Mouse (Mus musculus): Measurements from ENCODE around the gene Zfp574. TPM values are rescaled to one million over a fixed set of nuclear protein-coding genes. Genes with fewer than 3 reads are reported as not detected.

Gene Zfp574
- polyA plus RNA-seq, 1 experiment from 2014 or later: 19.9 TPM

GRCm38 (mm10) chr7:25112178-25112955 lies 40.0 kb downstream of the Zfp574 start:
- H3K4me2 ChIP-seq (replicated peaks; ENCODE audit: low read depth, low read length): no peak overlapping the region
- DNase-seq (ENCODE audit: low spot score) (no peak), ATAC-seq (ENCODE audit: low FRiP score) (no peak)
- no peaks in the 10 kb centered on the region for H3K36me3 ChIP-seq (ENCODE audit: control insufficient read depth, insufficient read depth, low read length)
- no peak overlapping the region for H3K4me3 ChIP-seq (ENCODE audit: low read depth, low read length)
- no peaks in the 10 kb centered on the region for H3K27me3 ChIP-seq (ENCODE audit: control insufficient read depth, insufficient read depth, low read length)
- H3K4me1 ChIP-seq (replicated peaks; ENCODE audit: control insufficient read depth, insufficient read depth, low read length): no peaks in the 10 kb centered on the region
- H3K27ac ChIP-seq (ENCODE audit: low read depth, low read length): no peak overlapping the region
- H3K9ac ChIP-seq (ENCODE audit: low read depth, low read length): no peak overlapping the region
- 89% methylated on average over 17 of the region's 17 CpGs for WGBS
- no peaks in the 10 kb centered on the region for H3K9me3 ChIP-seq (ENCODE audit: control insufficient read depth, low read length)

- H3K9ac ChIP-seq (ENCODE audit: low read depth, low read length): no peak overlapping the region
- no peaks in the 10 kb centered on the region for H3K36me3 ChIP-seq (ENCODE audit: control insufficient read depth, insufficient read depth, low read length)
- ATAC-seq (ENCODE audit: low FRiP score): no peak
- no peaks in the 10 kb centered on the region for H3K9me3 ChIP-seq (ENCODE audit: control insufficient read depth, low read length)
- H3K4me1 ChIP-seq (replicated peaks; ENCODE audit: control insufficient read depth, insufficient read depth, low read length): no peaks in the 10 kb centered on the region
- 82% methylated on average over 16 of the region's 16 CpGs for WGBS
- no peaks in the 10 kb centered on the region for H3K27me3 ChIP-seq (ENCODE audit: control insufficient read depth, insufficient read depth, low read length)
- H3K4me2 ChIP-seq (replicated peaks; ENCODE audit: low read depth, low read length): no peak overlapping the region
- H3K27ac ChIP-seq (ENCODE audit: low read depth, low read length): no peak overlapping the region
- H3K4me3 ChIP-seq (ENCODE audit: low read depth, low read length): no peak overlapping the region
- no peak for DNase-seq (ENCODE audit: low spot score)
Measured at GRCm38 (mm10) chr7:25112956-25113603, 40.7 kb downstream of the Zfp574 start.

- DNase-seq (ENCODE audit: low spot score): no peak
- no peak overlapping the region for H3K4me2 ChIP-seq (replicated peaks; ENCODE audit: low read depth, low read length)
- H3K27me3 ChIP-seq (ENCODE audit: control insufficient read depth, insufficient read depth, low read length): no peaks in the 10 kb centered on the region
- 68% methylated on average over 15 of the region's 25 CpGs for WGBS
- H3K4me1 ChIP-seq (replicated peaks; ENCODE audit: control insufficient read depth, insufficient read depth, low read length): 0 out of 2 replicates have a peak, but pooled peaks cover 2% of the 10 kb centered on the region
- no peak for ATAC-seq (ENCODE audit: low FRiP score)
- no peak overlapping the region for H3K4me3 ChIP-seq (ENCODE audit: low read depth, low read length)
- H3K9me3 ChIP-seq (ENCODE audit: control insufficient read depth, low read length): no peaks in the 10 kb centered on the region
- H3K36me3 ChIP-seq (ENCODE audit: control insufficient read depth, insufficient read depth, low read length): no peaks in the 10 kb centered on the region
- H3K9ac ChIP-seq (ENCODE audit: low read depth, low read length): no peak overlapping the region
- no peak overlapping the region for H3K27ac ChIP-seq (ENCODE audit: low read depth, low read length)
Measured at GRCm38 (mm10) chr7:25120061-25120834, 47.9 kb downstream of the Zfp574 start.

GRCm38 (mm10) chr7:25121240-25121786 lies 48.9 kb downstream of the Zfp574 start:
- Histone ChIP-seq H3K9ac (ENCODE audit: low read depth, low read length) (no peak overlapping the region), H3K27me3 (ENCODE audit: control insufficient read depth, insufficient read depth, low read length) (no peaks in the 10 kb centered on the region), H3K4me3 (ENCODE audit: low read depth, low read length) (no peak overlapping the region), H3K4me2 (replicated peaks; ENCODE audit: low read depth, low read length) (no peak overlapping the region), H3K9me3 (ENCODE audit: control insufficient read depth, low read length) (no peaks in the 10 kb centered on the region), H3K36me3 (ENCODE audit: control insufficient read depth, insufficient read depth, low read length) (no peaks in the 10 kb centered on the region), H3K27ac (ENCODE audit: low read depth, low read length) (no peak overlapping the region), H3K4me1 (replicated peaks; ENCODE audit: control insufficient read depth, insufficient read depth, low read length) (0 out of 2 replicates have a peak, but pooled peaks cover 2% of the 10 kb centered on the region)
- DNase-seq (ENCODE audit: low spot score): no peak
- no peak for ATAC-seq (ENCODE audit: low FRiP score)
- 69% methylated on average over 13 of the region's 13 CpGs for WGBS

- no peaks in the 10 kb centered on the region for H3K36me3 ChIP-seq (ENCODE audit: control insufficient read depth, insufficient read depth, low read length)
- 85% methylated on average over 10 of the region's 10 CpGs for WGBS
Measured at GRCm38 (mm10) chr7:25125716-25126281, 53.4 kb downstream of the Zfp574 start.

GRCm38 (mm10) chr7:25127971-25128370 lies 55.6 kb downstream of the Zfp574 start:
- Histone ChIP-seq H3K27me3 (ENCODE audit: control insufficient read depth, insufficient read depth, low read length) (peaks cover 7% of the 10 kb centered on the region; the same call in 1 of the 2 replicates), H3K4me3 (ENCODE audit: low read depth, low read length) (no peak overlapping the region), H3K27ac (ENCODE audit: low read depth, low read length) (no peak overlapping the region), H3K9me3 (ENCODE audit: control insufficient read depth, low read length) (no peaks in the 10 kb centered on the region), H3K4me1 (replicated peaks; ENCODE audit: control insufficient read depth, insufficient read depth, low read length) (peaks cover 5% of the 10 kb centered on the region; the same call in 1 of the 2 replicates), H3K9ac (ENCODE audit: low read depth, low read length) (no peak overlapping the region), H3K36me3 (ENCODE audit: control insufficient read depth, insufficient read depth, low read length) (no peaks in the 10 kb centered on the region), H3K4me2 (replicated peaks; ENCODE audit: low read depth, low read length) (no peak overlapping the region)
- 69% methylated on average over 9 of the region's 9 CpGs for WGBS
- no peak for ATAC-seq (ENCODE audit: low FRiP score)
- DNase-seq (ENCODE audit: low spot score): no peak

More at GRCm38 (mm10) chr7:25125716-25126281, 53.4 kb downstream of the Zfp574 start:
- Histone ChIP-seq H3K9me3 (ENCODE audit: control insufficient read depth, low read length) (no peaks in the 10 kb centered on the region), H3K4me2 (replicated peaks; ENCODE audit: low read depth, low read length) (no peak overlapping the region), H3K27me3 (ENCODE audit: control insufficient read depth, insufficient read depth, low read length) (no peaks in the 10 kb centered on the region; the same call in 1 of the 2 replicates), H3K4me1 (replicated peaks; ENCODE audit: control insufficient read depth, insufficient read depth, low read length) (no peaks in the 10 kb centered on the region), H3K9ac (ENCODE audit: low read depth, low read length) (no peak overlapping the region), H3K27ac (ENCODE audit: low read depth, low read length) (no peak overlapping the region), H3K4me3 (ENCODE audit: low read depth, low read length) (no peak overlapping the region)
- ATAC-seq (ENCODE audit: low FRiP score): no peak
- no peak for DNase-seq (ENCODE audit: low spot score)

GRCm38 (mm10) chr7:25129390-25129979 lies 57.1 kb downstream of the Zfp574 start:
- DNase-seq (ENCODE audit: low spot score) (no peak), ATAC-seq (ENCODE audit: low FRiP score) (no peak)
- Histone ChIP-seq H3K4me3 (ENCODE audit: low read depth, low read length) (no peak overlapping the region), H3K27ac (ENCODE audit: low read depth, low read length) (no peak overlapping the region), H3K27me3 (ENCODE audit: control insufficient read depth, insufficient read depth, low read length) (peaks cover 12% of the 10 kb centered on the region; the same call in 1 of the 2 replicates), H3K4me2 (replicated peaks; ENCODE audit: low read depth, low read length) (no peak overlapping the region), H3K9ac (ENCODE audit: low read depth, low read length) (no peak overlapping the region), H3K9me3 (ENCODE audit: control insufficient read depth, low read length) (no peaks in the 10 kb centered on the region), H3K4me1 (replicated peaks; ENCODE audit: control insufficient read depth, insufficient read depth, low read length) (peaks cover 8% of the 10 kb centered on the region), H3K36me3 (ENCODE audit: control insufficient read depth, insufficient read depth, low read length) (no peaks in the 10 kb centered on the region)
- 65% methylated on average over 13 of the region's 13 CpGs for WGBS

GRCm38 (mm10) chr7:25130565-25130964 lies 58.2 kb downstream of the Zfp574 start:
- ATAC-seq (ENCODE audit: low FRiP score) (no peak), DNase-seq (ENCODE audit: low spot score) (no peak)
- H3K4me3 ChIP-seq (ENCODE audit: low read depth, low read length): no peak overlapping the region
- no peak overlapping the region for H3K4me2 ChIP-seq (replicated peaks; ENCODE audit: low read depth, low read length)
- H3K27ac ChIP-seq (ENCODE audit: low read depth, low read length): no peak overlapping the region
- 83% methylated on average over 11 of the region's 11 CpGs for WGBS
- H3K9ac ChIP-seq (ENCODE audit: low read depth, low read length): no peak overlapping the region
- peaks cover 8% of the 10 kb centered on the region for H3K4me1 ChIP-seq (replicated peaks; ENCODE audit: control insufficient read depth, insufficient read depth, low read length)
- H3K36me3 ChIP-seq (ENCODE audit: control insufficient read depth, insufficient read depth, low read length): no peaks in the 10 kb centered on the region
- peaks cover 12% of the 10 kb centered on the region; the same call in 1 of the 2 replicates for H3K27me3 ChIP-seq (ENCODE audit: control insufficient read depth, insufficient read depth, low read length)
- no peaks in the 10 kb centered on the region for H3K9me3 ChIP-seq (ENCODE audit: control insufficient read depth, low read length)
